Mouse (Mus musculus) spleen, adult 2 months (tissue): Measurements from ENCODE around the gene Nxpe4.

Experiments used
- CTCF ChIP-seq: fragments of 200-500 bp; IDR thresholded peaks from 2 replicates; pipeline ENCODE4 v1.5.1; 2011; ENCODE audit warnings: mild to moderate bottlenecking, inconsistent platforms; ENCODE audit not compliant: insufficient read depth, insufficient read length, insufficient replicate concordance; ENCODE audit errors: extremely low read depth
- POLR2A ChIP-seq: fragments of 200-500 bp; IDR thresholded peaks from 2 replicates; pipeline ENCODE4 v1.6.1; 2011; ENCODE audit warnings: low read depth, low read length, inconsistent platforms

GRCm38 (mm10) chr9:48276831-48277230, 115.0 kb downstream of the Nxpe4 start:
- no peak for TF ChIP-seq POLR2A
- TF ChIP-seq CTCF, result no peak
